Mouse (Mus musculus) neural tube, embryonic 13.5 days (tissue): Measurements from ENCODE around the gene Gm1123. TPM values are rescaled to one million over a fixed set of nuclear protein-coding genes. Genes with fewer than 3 reads are reported as not detected.

ENCODE experiments used
- ATAC-seq: fragments of 200-750 bp; cut with Nextera tagmentation; 2 replicates; pipeline ENCODE4 v1.8.0; 2017; ENCODE audit warnings: low read depth, mild to moderate bottlenecking, moderate TSS enrichment, moderate library complexity
- H3K27ac ChIP-seq: fragments of 300-500 bp; sonication (generic); replicated peaks from 2 replicates; pipeline ENCODE4 v1.5.1; 2015; ENCODE audit warnings: moderate library complexity, mild to moderate bottlenecking, inconsistent platforms
- H3K27me3 ChIP-seq: fragments of 300-500 bp; sonication (generic); 2 replicates; pipeline ENCODE4 v1.6.1; 2015; ENCODE audit warnings: mild to moderate bottlenecking, inconsistent platforms
- H3K36me3 ChIP-seq: fragments of 300-500 bp; sonication (generic); 2 replicates; pipeline ENCODE4 v1.6.1; 2015; ENCODE audit warnings: mild to moderate bottlenecking, inconsistent platforms
- H3K4me1 ChIP-seq: fragments of 300-500 bp; sonication (generic); replicated peaks from 2 replicates; pipeline ENCODE4 v1.6.1; 2015; ENCODE audit warnings: inconsistent platforms
- H3K4me2 ChIP-seq: fragments of 300-500 bp; sonication (generic); 2 replicates; pipeline ENCODE4 v1.6.1; 2015; ENCODE audit warnings: inconsistent platforms, mild to moderate bottlenecking, moderate library complexity
- H3K4me3 ChIP-seq: fragments of 300-500 bp; sonication (generic); 2 replicates; pipeline ENCODE4 v1.5.1; 2015; ENCODE audit warnings: mild to moderate bottlenecking, inconsistent platforms
- H3K9ac ChIP-seq: fragments of 300-500 bp; sonication (generic); 2 replicates; pipeline ENCODE4 v1.6.1; 2015; ENCODE audit warnings: moderate library complexity, mild to moderate bottlenecking, inconsistent platforms
- H3K9me3 ChIP-seq: fragments of 300-500 bp; sonication (generic); 2 replicates; pipeline ENCODE4 v1.6.1; 2016; ENCODE audit warnings: inconsistent platforms
- WGBS: fragments of 180-500 bp; shearing (Covaris S2); methylation state at CpG from one replicate; pipeline ENCODE4 v1.1.7; 2015; 5-methylcytosine and 5-hydroxymethylcytosine counted together
- polyA plus RNA-seq: library from polyadenylated mRNA; unstranded; fragments of >200 nt; fragmentation: Nextera tagmentation; extraction: Ambion mirVana; gene quantifications from 2 replicates; pipeline ENCODE4 v1.2.1, GENCODE M21; 2015

The Gm1123 gene
- polyA plus RNA-seq: 0.13 TPM in 1 of 2 replicates, not detected in the other

DNA sequence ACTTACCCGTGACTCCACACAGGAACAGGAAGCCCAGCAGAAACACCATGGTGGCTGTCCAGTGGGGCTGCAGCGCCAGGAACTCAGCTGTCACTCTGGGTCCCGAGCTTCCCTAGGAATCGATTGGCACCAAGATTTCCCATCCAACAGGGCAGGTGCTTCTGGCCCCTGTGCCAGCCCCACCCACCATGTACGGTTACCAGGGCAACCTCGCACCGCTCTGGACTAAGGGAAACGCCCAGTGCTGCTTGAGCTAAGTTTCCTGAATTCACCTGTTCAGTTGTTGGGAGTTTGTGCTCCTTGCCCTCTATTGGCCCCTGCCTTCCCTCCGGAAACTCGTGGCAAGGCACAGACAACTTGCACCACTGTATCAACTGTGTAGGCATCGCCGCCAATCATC lies at the start of gene Gm1123:
TSS of gene Gm1123 (minus strand) at position 141 of the 400 bp plus-strand sequence.
- no peak for ATAC-seq
- Histone ChIP-seq H3K27ac (no peak within 1 kb of the TSS), H3K9me3 (no peaks in the 10 kb centered on the region), H3K4me2 (no peak within 1 kb of the TSS), H3K4me3 (no peak within 1 kb of the TSS), H3K4me1 (no peaks in the 10 kb centered on the region), H3K27me3 (no peaks in the 10 kb centered on the region), H3K36me3 (peaks cover 20% of the 10 kb centered on the region), H3K9ac (no peak within 1 kb of the TSS)
- WGBS: 85% methylated on average over 12 of the region's 12 CpGs

- Histone ChIP-seq H3K27ac (no peak overlapping the region), H3K4me2 (no peak overlapping the region)
These were observed 46.2 kb upstream of the Gm1123 start for GRCm38 (mm10) chr9:99081718-99082117.

GRCm38 (mm10) chr9:99081308-99081707 lies 45.8 kb upstream of the Gm1123 start:
- Histone ChIP-seq H3K27me3 (no peaks in the 10 kb centered on the region), H3K4me1 (no peaks in the 10 kb centered on the region), H3K27ac (no peak overlapping the region), H3K4me3 (no peak overlapping the region), H3K36me3 (no peaks in the 10 kb centered on the region), H3K4me2 (no peak overlapping the region), H3K9me3 (no peaks in the 10 kb centered on the region), H3K9ac (no peak overlapping the region)
- no peak for ATAC-seq
- WGBS: 91% methylated on average over 3 of the region's 3 CpGs

More at GRCm38 (mm10) chr9:99081718-99082117, 46.2 kb upstream of the Gm1123 start:
- H3K36me3 ChIP-seq: no peaks in the 10 kb centered on the region
- no peak overlapping the region for H3K4me3 ChIP-seq
- no peaks in the 10 kb centered on the region for H3K27me3 ChIP-seq
- no peaks in the 10 kb centered on the region for H3K4me1 ChIP-seq
- ATAC-seq: no peak
- 94% methylated on average over 5 of the region's 5 CpGs for WGBS
- H3K9me3 ChIP-seq: no peaks in the 10 kb centered on the region
- H3K9ac ChIP-seq: no peak overlapping the region

- WGBS: 95% methylated on average over 2 of the region's 2 CpGs
- no peaks in the 10 kb centered on the region for H3K9me3 ChIP-seq
- H3K9ac ChIP-seq: no peak overlapping the region
- H3K4me2 ChIP-seq: no peak overlapping the region
- no peak overlapping the region for H3K4me3 ChIP-seq
- H3K4me1 ChIP-seq: no peaks in the 10 kb centered on the region
- H3K27me3 ChIP-seq: no peaks in the 10 kb centered on the region
- H3K36me3 ChIP-seq: no peaks in the 10 kb centered on the region
- ATAC-seq: no peak
- H3K27ac ChIP-seq: no peak overlapping the region
These were observed 45.1 kb upstream of the Gm1123 start for GRCm38 (mm10) chr9:99080657-99081056.

- Histone ChIP-seq H3K4me1 (no peaks in the 10 kb centered on the region), H3K27me3 (no peaks in the 10 kb centered on the region), H3K4me3 (no peak overlapping the region), H3K36me3 (peaks cover 15% of the 10 kb centered on the region), H3K4me2 (no peak overlapping the region), H3K9ac (no peak overlapping the region), H3K9me3 (no peaks in the 10 kb centered on the region), H3K27ac (no peak overlapping the region)
- no peak for ATAC-seq
- WGBS: 78% methylated on average over 2 of the region's 2 CpGs
These were observed 38.9 kb upstream of the Gm1123 start for GRCm38 (mm10) chr9:99074462-99074861.

GRCm38 (mm10) chr9:99072538-99072937 lies 37.0 kb upstream of the Gm1123 start:
- Histone ChIP-seq H3K4me1 (no peaks in the 10 kb centered on the region), H3K4me2 (no peak overlapping the region), H3K27me3 (no peaks in the 10 kb centered on the region), H3K27ac (no peak overlapping the region), H3K9ac (no peak overlapping the region), H3K4me3 (no peak overlapping the region), H3K36me3 (peaks cover 20% of the 10 kb centered on the region), H3K9me3 (no peaks in the 10 kb centered on the region)
- ATAC-seq: no peak
- 48% methylated on average over 4 of the region's 4 CpGs for WGBS

DNA sequence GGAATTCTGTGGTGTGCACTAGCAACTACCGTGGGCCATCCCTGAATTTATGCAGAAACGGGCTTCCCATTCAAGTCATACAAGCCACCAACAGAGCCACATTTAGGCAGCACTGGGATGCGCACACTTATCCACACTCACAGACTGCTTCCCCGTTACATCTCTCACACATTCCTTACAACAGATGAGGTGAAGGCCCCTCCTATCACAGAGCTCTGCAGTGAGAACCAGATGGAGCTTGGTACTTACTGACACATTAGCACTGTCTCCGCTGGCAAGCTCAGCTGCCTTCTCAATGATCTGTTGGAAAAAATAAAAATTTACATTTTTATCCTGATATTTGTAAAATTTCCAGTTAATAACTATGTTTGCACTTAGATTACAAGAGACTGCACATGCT lies 29.8 kb upstream of the Gm1123 start:
- H3K4me1 ChIP-seq: no peaks in the 10 kb centered on the region
- H3K4me2 ChIP-seq: no peak overlapping the region
- no peaks in the 10 kb centered on the region for H3K27me3 ChIP-seq
- H3K9ac ChIP-seq: no peak overlapping the region
- no peak overlapping the region for H3K27ac ChIP-seq
- ATAC-seq: no peak
- H3K9me3 ChIP-seq: no peaks in the 10 kb centered on the region
- H3K4me3 ChIP-seq: no peak overlapping the region
- WGBS: 71% methylated on average over 5 of the region's 5 CpGs
- H3K36me3 ChIP-seq: peaks cover 42% of the 10 kb centered on the region

- ATAC-seq: no peak
- H3K36me3 ChIP-seq: peaks cover 39% of the 10 kb centered on the region
- no peaks in the 10 kb centered on the region for H3K9me3 ChIP-seq
- no peaks in the 10 kb centered on the region for H3K4me1 ChIP-seq
- WGBS: 59% methylated on average over 2 of the region's 2 CpGs
- no peak overlapping the region for H3K9ac ChIP-seq
- H3K27ac ChIP-seq: no peak overlapping the region
- H3K27me3 ChIP-seq: no peaks in the 10 kb centered on the region
- no peak overlapping the region for H3K4me2 ChIP-seq
- H3K4me3 ChIP-seq: no peak overlapping the region
These were observed 28.7 kb upstream of the Gm1123 start for GRCm38 (mm10) chr9:99064216-99064615.

GRCm38 (mm10) chr9:99062544-99062943 lies 27.0 kb upstream of the Gm1123 start:
- 42% methylated on average over 7 of the region's 7 CpGs for WGBS
- H3K4me3 ChIP-seq: no peak overlapping the region
- H3K36me3 ChIP-seq: peaks cover 43% of the 10 kb centered on the region
- no peak overlapping the region for H3K27ac ChIP-seq
- no peak overlapping the region for H3K4me2 ChIP-seq
- H3K27me3 ChIP-seq: no peaks in the 10 kb centered on the region
- no peaks in the 10 kb centered on the region for H3K9me3 ChIP-seq
- ATAC-seq: peak; percentile 83
- H3K9ac ChIP-seq: no peak overlapping the region
- no peaks in the 10 kb centered on the region for H3K4me1 ChIP-seq

DNA sequence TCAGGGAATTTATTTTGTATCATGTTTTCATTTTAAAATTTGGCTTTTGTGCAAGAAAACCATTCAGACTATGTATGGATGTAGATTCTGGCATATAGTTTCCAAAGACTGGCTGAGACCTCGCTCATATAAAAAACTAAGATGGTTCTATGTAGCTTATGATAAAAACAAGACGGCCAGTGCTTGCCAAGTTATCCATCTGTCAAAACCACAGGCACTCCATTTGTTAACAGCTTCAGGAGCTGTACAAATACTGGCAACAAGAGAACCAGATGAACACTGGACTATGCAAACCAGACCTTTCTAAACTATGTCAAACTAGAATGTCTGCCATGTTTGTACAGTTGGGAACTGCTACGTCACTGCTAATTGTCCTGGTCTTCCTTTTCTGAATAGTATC lies 22.2 kb upstream of the Gm1123 start:
- Histone ChIP-seq H3K4me3 (no peak overlapping the region), H3K4me1 (no peaks in the 10 kb centered on the region), H3K27me3 (no peaks in the 10 kb centered on the region), H3K4me2 (no peak overlapping the region), H3K9me3 (no peaks in the 10 kb centered on the region), H3K9ac (no peak overlapping the region), H3K27ac (no peak overlapping the region), H3K36me3 (peaks cover 31% of the 10 kb centered on the region)
- WGBS: 92% methylated on average over 3 of the region's 3 CpGs
- no peak for ATAC-seq

DNA sequence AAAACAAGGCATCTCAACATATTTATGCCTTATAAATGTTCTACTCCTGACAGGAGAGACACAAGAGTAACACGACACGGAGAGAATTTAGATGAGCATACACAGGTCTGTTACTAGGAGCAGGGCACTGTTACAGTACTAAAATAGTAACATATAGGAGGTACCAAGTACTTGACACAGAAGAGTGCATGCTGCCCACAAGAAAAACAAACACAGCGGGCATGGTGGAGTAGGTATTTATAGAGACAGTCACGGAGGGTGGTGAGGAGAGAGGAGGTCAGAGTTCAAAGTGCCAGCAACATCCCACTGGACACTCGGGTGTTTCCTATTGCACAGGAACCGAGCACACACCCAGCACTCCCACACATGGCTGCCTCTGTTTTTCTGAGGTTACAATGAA lies 14.2 kb upstream of the Gm1123 start:
- Histone ChIP-seq H3K4me1 (0 out of 2 replicates have a peak, but pooled peaks cover 4% of the 10 kb centered on the region), H3K27ac (no peak overlapping the region), H3K36me3 (peaks cover 26% of the 10 kb centered on the region), H3K27me3 (no peaks in the 10 kb centered on the region), H3K9ac (no peak overlapping the region), H3K9me3 (no peaks in the 10 kb centered on the region), H3K4me2 (no peak overlapping the region), H3K4me3 (no peak overlapping the region)
- no peak for ATAC-seq
- 78% methylated on average over 6 of the region's 6 CpGs for WGBS

- no peak overlapping the region for H3K4me2 ChIP-seq
- H3K9me3 ChIP-seq: no peaks in the 10 kb centered on the region
- H3K4me3 ChIP-seq: no peak overlapping the region
- H3K9ac ChIP-seq: no peak overlapping the region
- ATAC-seq: no peak
- no peak overlapping the region; the same call in 1 of the 2 replicates for H3K27ac ChIP-seq
- H3K36me3 ChIP-seq: peaks cover 23% of the 10 kb centered on the region
- H3K4me1 ChIP-seq: 0 out of 2 replicates have a peak, but pooled peaks cover 4% of the 10 kb centered on the region
- 72% methylated on average over 1 of the region's 1 CpGs for WGBS
- H3K27me3 ChIP-seq: no peaks in the 10 kb centered on the region
These were observed 13.3 kb upstream of the Gm1123 start for GRCm38 (mm10) chr9:99048724-99049250.

- H3K36me3 ChIP-seq: peaks cover 36% of the 10 kb centered on the region
- no peak for ATAC-seq
- 89% methylated on average over 8 of the region's 8 CpGs for WGBS
These were observed 9.2 kb upstream of the Gm1123 start for GRCm38 (mm10) chr9:99044761-99045160.

More at GRCm38 (mm10) chr9:99044761-99045160, 9.2 kb upstream of the Gm1123 start:
- Histone ChIP-seq H3K4me2 (no peak overlapping the region), H3K9ac (no peak overlapping the region), H3K4me3 (no peak overlapping the region), H3K27ac (no peak overlapping the region), H3K9me3 (no peaks in the 10 kb centered on the region), H3K4me1 (0 out of 2 replicates have a peak, but pooled peaks cover 4% of the 10 kb centered on the region), H3K27me3 (no peaks in the 10 kb centered on the region)
